Mouse (Mus musculus): ENCODE results near the gene Syn3.

GRCm38 (mm10) chr10:86196414-86197025 lies 302.2 kb downstream of the Syn3 start:
- no peak for TF ChIP-seq CTCF (conservative IDR thresholded peaks at IDR 0.05; ENCODE audit: insufficient read depth, insufficient read length, low read depth, low read length)
- TF ChIP-seq POLR2A (IDR thresholded peaks at IDR 0.05; ENCODE audit: low read depth, low read length), result no peak
